In genomic region chr9:13681581-13682038, GRCm38 (mm10) we compare ENCODE assay signal across 8 mouse cellular contexts.
DNase-seq lines count a peak whose midpoint lies in the region; ATAC-seq lines count a peak whose summit lies in the region.

No protein-coding gene starts in this region.

- no peaks in the 10 kb centered on the region for H3K36me3 ChIP-seq in hindbrain, embryonic 15.5 days
- no peaks in the 10 kb centered on the region for H3K36me3 ChIP-seq in lung, embryonic 15.5 days

- 0 out of 2 replicates have a peak overlapping the region, but pooled peaks have one; percentile 2 for H3K4me3 ChIP-seq in hindbrain, embryonic 15.5 days
- H3K4me3 ChIP-seq in lung, embryonic 15.5 days, result no peak overlapping the region

- H3K9me3 ChIP-seq in hindbrain, embryonic 15.5 days, result no peaks in the 10 kb centered on the region
- no peaks in the 10 kb centered on the region for H3K9me3 ChIP-seq in lung, embryonic 15.5 days

- ATAC-seq in hindbrain, embryonic 15.5 days (ENCODE audit: low FRiP score, low read depth), result peak; percentile 96
- ATAC-seq in lung, embryonic 15.5 days (ENCODE audit: borderline replicate concordance, extremely low read depth, low FRiP score, low TSS enrichment), result peak; percentile 60; the same call in 1 of the 2 replicates
- no peak for ATAC-seq in monocyte, adult 5-6 weeks (replicated peaks; ENCODE audit: insufficient number of reproducible peaks, low FRiP score, low TSS enrichment, poor library complexity, severe bottlenecking)

- 11% methylated on average over 8 of the region's 8 CpGs for WGBS in hindbrain, embryonic 15.5 days
- 13% methylated on average over 8 of the region's 8 CpGs for WGBS in lung, embryonic 15.5 days

- H3K4me1 ChIP-seq in hindbrain, embryonic 15.5 days (replicated peaks), result 0 out of 2 replicates have a peak, but pooled peaks cover 11% of the 10 kb centered on the region
- peaks cover 15% of the 10 kb centered on the region for H3K4me1 ChIP-seq in lung, embryonic 15.5 days

- H3K4me2 ChIP-seq in hindbrain, embryonic 15.5 days, result peak overlapping the region; percentile 34
- peak overlapping the region; percentile 24 for H3K4me2 ChIP-seq in lung, embryonic 15.5 days

- H3K9ac ChIP-seq in hindbrain, embryonic 15.5 days, result no peak overlapping the region
- no peak overlapping the region for H3K9ac ChIP-seq in lung, embryonic 15.5 days

- no peaks in the 10 kb centered on the region for H3K27me3 ChIP-seq in hindbrain, embryonic 15.5 days
- no peaks in the 10 kb centered on the region for H3K27me3 ChIP-seq in lung, embryonic 15.5 days

- H3K27ac ChIP-seq in hindbrain, embryonic 15.5 days (replicated peaks), result peak overlapping the region; percentile 67
- H3K27ac ChIP-seq in lung, embryonic 15.5 days, result peak overlapping the region; percentile 32

- DNase-seq in MN1 (ENCODE audit: low spot score), result peak; percentile 58
- peak; percentile 77 for DNase-seq in cerebellum, adult 9-10 months
- DNase-seq in frontal cortex, adult 2 months (ENCODE audit: extremely low spot score in 1 of 2, low spot score in 1 of 2), result peak; percentile 73 to 75
- DNase-seq in layer of hippocampus, postnatal 25 days (ENCODE audit: extremely low spot score in 1 of 2, low spot score in 1 of 2), result peak; percentile 39 to 41
- DNase-seq in right cerebral cortex, adult 2 months (ENCODE audit: low spot score in 2 of 2), result peak; percentile 54 to 67
